Comparison of ENCODE assay signal across 8 mouse cellular contexts in genomic region chr17:26951406-26951805, GRCm38 (mm10). TPM values are rescaled to one million over a fixed set of nuclear protein-coding genes. Genes with fewer than 3 reads are reported as not detected.
DNase-seq lines count a peak whose midpoint lies in the region; ATAC-seq and TF ChIP-seq lines count a peak whose summit lies in the region.

No protein-coding gene starts in this region.

- peaks cover 62% of the 10 kb centered on the region for H3K4me1 ChIP-seq in E14TG2a.4 (replicated peaks; ENCODE audit: low read depth, low read length)
- H3K4me1 ChIP-seq in hindbrain, postnatal 0 days (ENCODE audit: insufficient read depth, low read length): peaks cover 42% of the 10 kb centered on the region

- H3K4me3 ChIP-seq in E14TG2a.4 (replicated peaks; ENCODE audit: low read length): peak overlapping the region; percentile 66; the same call in 1 of the 2 replicates
- H3K4me3 ChIP-seq in hindbrain, postnatal 0 days (ENCODE audit: low read length): peak overlapping the region; percentile 35

- H3K27ac ChIP-seq in hindbrain, postnatal 0 days: peak overlapping the region; percentile 71

- peak overlapping the region; percentile 43 for H3K9ac ChIP-seq in hindbrain, postnatal 0 days (replicated peaks; ENCODE audit: low read length)

- H3K4me2 ChIP-seq in hindbrain, postnatal 0 days (ENCODE audit: low read depth, low read length): peak overlapping the region; percentile 89

- peak; percentile 81 for ATAC-seq in hindbrain, postnatal 0 days
- no peak for ATAC-seq in megakaryocyte-erythroid progenitor cell, adult 5-6 weeks (replicated peaks; ENCODE audit: low FRiP score, low TSS enrichment, poor library complexity, severe bottlenecking)

- WGBS in hindbrain, postnatal 0 days: 0% methylated on average over 9 of the region's 11 CpGs

- H3K27me3 ChIP-seq in E14TG2a.4 (ENCODE audit: insufficient read depth, low read length): peaks cover 55% of the 10 kb centered on the region
- no peaks in the 10 kb centered on the region for H3K27me3 ChIP-seq in hindbrain, postnatal 0 days (ENCODE audit: insufficient read depth, low read length)

- TF ChIP-seq CTCF in E14TG2a.4 (conservative IDR thresholded peaks at IDR 0.05; ENCODE audit: low read length): no peak
- no peak for TF ChIP-seq CTCF in hindbrain, postnatal 0 days (IDR thresholded peaks at IDR 0.05; ENCODE audit: low read depth)

- DNase-seq in brain, adult 2 months (ENCODE audit: low read depth, low spot score): peak; percentile 92
- DNase-seq in frontal cortex, postnatal 36 days (ENCODE audit: low spot score in 2 of 2): peak; percentile 73 to 78
- peak; percentile 94 for DNase-seq in hindbrain, postnatal 0 days (ENCODE audit: low spot score)
- peak; percentile 83 to 93 for DNase-seq in left cerebral cortex, postnatal 25 days (ENCODE audit: low spot score in 2 of 2)
- DNase-seq in mesoderm, embryonic 11.5 days (ENCODE audit: low read depth, low spot score): peak; percentile 89
- peak; percentile 88 for DNase-seq in right cerebral cortex, postnatal 4 days

- peaks cover 12% of the 10 kb centered on the region for H3K36me3 ChIP-seq in E14TG2a.4 (ENCODE audit: insufficient read depth, low read length)
- peaks cover 16% of the 10 kb centered on the region for H3K36me3 ChIP-seq in hindbrain, postnatal 0 days (ENCODE audit: insufficient read depth, low read length)

- no peaks in the 10 kb centered on the region for H3K9me3 ChIP-seq in E14TG2a.4 (ENCODE audit: low read length)
- no peaks in the 10 kb centered on the region for H3K9me3 ChIP-seq in hindbrain, postnatal 0 days (ENCODE audit: low read length)

- intact Hi-C loops in left cerebral cortex, postnatal 25 days (cut with DNase I): no loop called here

RNA-seq across cellular contexts. Expression of gene Syngap1, which starts 10.4 kb away (rescaled TPM):
- 53.4 and 74.2 TPM in 2 replicates for total RNA-seq in hindbrain, postnatal 0 days (2014; rRNA removed)
- polyA plus RNA-seq in hindbrain, postnatal 0 days (2015; fragmentation: Nextera tagmentation; extraction: Ambion mirVana): 4.4 and 5.3 TPM in 2 replicates
- total RNA-seq in left cerebral cortex, postnatal 25 days (2021): 100 to 1,000 TPM; 492 TPM
- 18.2 and 33.6 TPM in 2 replicates for total RNA-seq in megakaryocyte-erythroid progenitor cell, adult 5-6 weeks (2014; fragmentation: Nextera tagmentation)
- total RNA-seq in megakaryocyte-erythroid progenitor cell, adult 5-6 weeks (2017): 7.7 and 9.1 TPM in 2 replicates

RNA-seq across cellular contexts. Expression of gene Cuta, which starts 12.0 kb away (rescaled TPM):
- 59.0 and 63.8 TPM in 2 replicates for total RNA-seq in hindbrain, postnatal 0 days (2014; rRNA removed)
- polyA plus RNA-seq in hindbrain, postnatal 0 days (2015; fragmentation: Nextera tagmentation; extraction: Ambion mirVana): 149 and 152 TPM in 2 replicates
- total RNA-seq in left cerebral cortex, postnatal 25 days (2021): 100 to 1,000 TPM; 111 to 123 TPM
- total RNA-seq in megakaryocyte-erythroid progenitor cell, adult 5-6 weeks (2014; fragmentation: Nextera tagmentation): 154 and 184 TPM in 2 replicates
- total RNA-seq in megakaryocyte-erythroid progenitor cell, adult 5-6 weeks (2017): 55.2 and 93.0 TPM in 2 replicates

RNA-seq across cellular contexts. Expression of gene Phf1, which starts 18.6 kb away (rescaled TPM):
- total RNA-seq in hindbrain, postnatal 0 days (2014; rRNA removed): 45.7 and 49.5 TPM in 2 replicates
- polyA plus RNA-seq in hindbrain, postnatal 0 days (2015; fragmentation: Nextera tagmentation; extraction: Ambion mirVana): 30.0 and 30.8 TPM in 2 replicates
- 10 to 100 TPM; 24.8 to 25.0 TPM for total RNA-seq in left cerebral cortex, postnatal 25 days (2021)
- total RNA-seq in megakaryocyte-erythroid progenitor cell, adult 5-6 weeks (2014; fragmentation: Nextera tagmentation): 8.2 and 11.6 TPM in 2 replicates
- 2.2 and 2.8 TPM in 2 replicates for total RNA-seq in megakaryocyte-erythroid progenitor cell, adult 5-6 weeks (2017)

RNA-seq across cellular contexts. Expression of gene Zbtb9, which starts 21.6 kb away (rescaled TPM):
- 21.4 and 22.7 TPM in 2 replicates for total RNA-seq in hindbrain, postnatal 0 days (2014; rRNA removed)
- polyA plus RNA-seq in hindbrain, postnatal 0 days (2015; fragmentation: Nextera tagmentation; extraction: Ambion mirVana): 6.6 and 7.8 TPM in 2 replicates
- total RNA-seq in left cerebral cortex, postnatal 25 days (2021): 10 to 100 TPM; 17.7 to 18.8 TPM
- total RNA-seq in megakaryocyte-erythroid progenitor cell, adult 5-6 weeks (2014; fragmentation: Nextera tagmentation): 5.5 and 14.6 TPM in 2 replicates
- 18.3 and 22.0 TPM in 2 replicates for total RNA-seq in megakaryocyte-erythroid progenitor cell, adult 5-6 weeks (2017)

RNA-seq across cellular contexts. Expression of gene Kifc5b, which starts 34.5 kb away (rescaled TPM):
- total RNA-seq in hindbrain, postnatal 0 days (2014; rRNA removed): 1.6 and 4.7 TPM in 2 replicates
- 3.2 TPM in 2 replicates for polyA plus RNA-seq in hindbrain, postnatal 0 days (2015; fragmentation: Nextera tagmentation; extraction: Ambion mirVana)
- total RNA-seq in left cerebral cortex, postnatal 25 days (2021): 1 to 10 TPM; 3.1 to 3.9 TPM
- total RNA-seq in megakaryocyte-erythroid progenitor cell, adult 5-6 weeks (2014; fragmentation: Nextera tagmentation): 15.6 and 19.6 TPM in 2 replicates
- 9.1 and 9.7 TPM in 2 replicates for total RNA-seq in megakaryocyte-erythroid progenitor cell, adult 5-6 weeks (2017)
